In genomic region chr19:10486264-10486738, GRCm38 (mm10) we compare ENCODE assay signal across 9 mouse cellular contexts. TPM values are rescaled to one million over a fixed set of nuclear protein-coding genes. Genes with fewer than 3 reads are reported as not detected.
DNase-seq lines count a peak whose midpoint lies in the region; ATAC-seq lines count a peak whose summit lies in the region.
"Had no signal": no experiment of that assay in that cellular context is flagged by ENCODE, and none has a peak within 500 bp of the region (broad histone marks: within the 10 kb centered on the region; RNA-seq: fewer than 3 reads in every experiment).

No protein-coding gene starts in this region.

- no peak overlapping the region for H3K9ac ChIP-seq in forebrain, embryonic 11.5 days (ENCODE audit: low read length)
- no peak overlapping the region for H3K9ac ChIP-seq in hindbrain, embryonic 15.5 days

- no peaks in the 10 kb centered on the region for H3K27me3 ChIP-seq in forebrain, embryonic 11.5 days (ENCODE audit: control insufficient read depth, insufficient read depth, low read length)
- peaks cover 7% of the 10 kb centered on the region; the same call in 1 of the 2 replicates for H3K27me3 ChIP-seq in hindbrain, embryonic 15.5 days

- H3K27ac ChIP-seq in forebrain, embryonic 11.5 days (ENCODE audit: low read depth, low read length) = no peak overlapping the region
- H3K27ac ChIP-seq in hindbrain, embryonic 15.5 days (replicated peaks) = no peak overlapping the region

- H3K4me3 ChIP-seq in forebrain, embryonic 11.5 days (ENCODE audit: low read depth, low read length) = no peak overlapping the region
- H3K4me3 ChIP-seq in hindbrain, embryonic 15.5 days = no peak overlapping the region
- H3K4me3 ChIP-seq: myocyte had no signal

- peak; percentile 49 to 83 for DNase-seq in adrenal gland, adult (ENCODE audit: inconsistent age in 2 of 2, low spot score in 1 of 2)
- no peak for DNase-seq in adrenal gland, postnatal 25 days
- DNase-seq in c-Kit-positive CD71-positive TER-119-positive erythroid progenitor cells, embryonic 14.5 days (ENCODE audit: low spot score) = peak; percentile 52
- peak; percentile 69 for DNase-seq in forebrain, embryonic 11.5 days (ENCODE audit: low spot score)
- peak; percentile 59 to 76 for DNase-seq in layer of hippocampus, postnatal 14 days (ENCODE audit: low spot score in 2 of 2)
- DNase-seq in right cerebral cortex, postnatal 10 days (ENCODE audit: low spot score in 2 of 2) = peak; percentile 77 to 79

- ATAC-seq in forebrain, embryonic 11.5 days (replicated peaks; ENCODE audit: low FRiP score) = peak; percentile 81
- ATAC-seq in hindbrain, embryonic 15.5 days (ENCODE audit: low FRiP score, low read depth) = peak; percentile 86
- ATAC-seq in megakaryocyte, adult 5-6 weeks (ENCODE audit: poor library complexity, severe bottlenecking) = peak; percentile 57

- 25% methylated on average over 9 of the region's 9 CpGs for WGBS in forebrain, embryonic 11.5 days
- 24% methylated on average over 9 of the region's 9 CpGs for WGBS in hindbrain, embryonic 15.5 days

- no peak overlapping the region for H3K4me2 ChIP-seq in forebrain, embryonic 11.5 days (ENCODE audit: low read depth, low read length, severe bottlenecking)
- no peak overlapping the region for H3K4me2 ChIP-seq in hindbrain, embryonic 15.5 days

- H3K9me3 ChIP-seq in forebrain, embryonic 11.5 days (ENCODE audit: control insufficient read depth, low read length) = no peaks in the 10 kb centered on the region
- no peaks in the 10 kb centered on the region for H3K9me3 ChIP-seq in hindbrain, embryonic 15.5 days

- H3K36me3 ChIP-seq in forebrain, embryonic 11.5 days (ENCODE audit: control insufficient read depth, insufficient read depth, low read length) = no peaks in the 10 kb centered on the region
- no peaks in the 10 kb centered on the region for H3K36me3 ChIP-seq in hindbrain, embryonic 15.5 days

- H3K4me1 ChIP-seq in forebrain, embryonic 11.5 days (replicated peaks; ENCODE audit: control insufficient read depth, insufficient read depth, low read length) = peaks cover 4% of the 10 kb centered on the region; the same call in 1 of the 2 replicates
- H3K4me1 ChIP-seq in hindbrain, embryonic 15.5 days (replicated peaks) = peaks cover 14% of the 10 kb centered on the region

RNA-seq across cellular contexts. Expression of gene Ppp1r32, which starts 3.6 kb away (rescaled TPM):
- total RNA-seq in adrenal gland, postnatal 25 days (2021) = 0.88 TPM in 1 of 2 replicates, not detected in the other
- polyA plus RNA-seq in forebrain, embryonic 11.5 days (2014; fragmentation: Nextera tagmentation; extraction: Ambion mirVana) = 0.41 and 0.64 TPM in 2 replicates
- 2.1 and 2.3 TPM in 2 replicates for polyA plus RNA-seq in hindbrain, embryonic 15.5 days (2015; fragmentation: Nextera tagmentation; extraction: Ambion mirVana)
- 1 to 10 TPM; 1.5 to 1.6 TPM for total RNA-seq in layer of hippocampus, postnatal 14 days (2021)
- total RNA-seq in megakaryocyte, adult 5-6 weeks (2015) = 0.29 TPM in 1 of 2 replicates, not detected in the other
- total RNA-seq in megakaryocyte, adult 5-6 weeks (2017) = 0.37 TPM in 1 of 2 replicates, not detected in the other

RNA-seq across cellular contexts. Expression of gene Lrrc10b, which starts 29.0 kb away (rescaled TPM):
- 2.2 and 2.5 TPM in 2 replicates for total RNA-seq in adrenal gland, postnatal 25 days (2021)
- polyA plus RNA-seq in forebrain, embryonic 11.5 days (2014; fragmentation: Nextera tagmentation; extraction: Ambion mirVana) = 0.33 and 0.71 TPM in 2 replicates
- polyA plus RNA-seq in hindbrain, embryonic 15.5 days (2015; fragmentation: Nextera tagmentation; extraction: Ambion mirVana) = 0.98 and 1.5 TPM in 2 replicates
- 10 to 100 TPM; 58.7 to 58.9 TPM for total RNA-seq in layer of hippocampus, postnatal 14 days (2021)
- total RNA-seq in megakaryocyte, adult 5-6 weeks (2015) = not detected in 2 replicates
- total RNA-seq in megakaryocyte, adult 5-6 weeks (2017) = not detected in 2 replicates

RNA-seq across cellular contexts. Expression of gene Cpsf7, which starts 38.8 kb away (rescaled TPM):
- total RNA-seq in adrenal gland, postnatal 25 days (2021) = 59.8 and 70.4 TPM in 2 replicates
- 78.4 and 82.1 TPM in 2 replicates for polyA plus RNA-seq in forebrain, embryonic 11.5 days (2014; fragmentation: Nextera tagmentation; extraction: Ambion mirVana)
- polyA plus RNA-seq in hindbrain, embryonic 15.5 days (2015; fragmentation: Nextera tagmentation; extraction: Ambion mirVana) = 49.0 and 56.1 TPM in 2 replicates
- total RNA-seq in layer of hippocampus, postnatal 14 days (2021) = 10 to 100 TPM; 63.5 to 71.9 TPM
- 56.3 and 57.1 TPM in 2 replicates for total RNA-seq in megakaryocyte, adult 5-6 weeks (2015)
- total RNA-seq in megakaryocyte, adult 5-6 weeks (2017) = 35.9 and 42.2 TPM in 2 replicates

RNA-seq across cellular contexts. Expression of gene Sdhaf2, which starts 39.6 kb away (rescaled TPM):
- 60.6 and 63.5 TPM in 2 replicates for total RNA-seq in adrenal gland, postnatal 25 days (2021)
- 57.1 and 60.9 TPM in 2 replicates for polyA plus RNA-seq in forebrain, embryonic 11.5 days (2014; fragmentation: Nextera tagmentation; extraction: Ambion mirVana)
- 62.8 and 69.1 TPM in 2 replicates for polyA plus RNA-seq in hindbrain, embryonic 15.5 days (2015; fragmentation: Nextera tagmentation; extraction: Ambion mirVana)
- 10 to 100 TPM; 57.6 to 62.0 TPM for total RNA-seq in layer of hippocampus, postnatal 14 days (2021)
- total RNA-seq in megakaryocyte, adult 5-6 weeks (2015) = 46.9 and 51.5 TPM in 2 replicates
- 54.6 and 55.9 TPM in 2 replicates for total RNA-seq in megakaryocyte, adult 5-6 weeks (2017)

Comparison
In these comparisons a context has a peak if more than half of its experiments do, and no peak if none do; other contexts are left out.
1. RNA of gene Lrrc10b, which starts 29.0 kb away (total RNA-seq): 58.7 to 58.9 TPM in layer of hippocampus, postnatal 14 days; 2.2 to 2.5 TPM in adrenal gland, postnatal 25 days and not detected in megakaryocyte, adult 5-6 weeks; every median in the first group is over 10 times any median in the second.
2. Peak in every context shown above with its lines, with median percentiles within 50 percentile points of each other: ATAC-seq.